Mouse (Mus musculus) forebrain, embryonic 14.5 days (tissue): ENCODE measurements around the gene Cdr2l. TPM values are rescaled to one million over a fixed set of nuclear protein-coding genes. Genes with fewer than 3 reads are reported as not detected.
A peak's percentile ranks its signal among the peaks of the same experiment; 100 is the strongest.
"Not testable (repeated sequence)": the region's sequence is repeated elsewhere in the genome, so short reads cannot be mapped to it uniquely, and the experiment has no call there.

Source experiments
- ATAC-seq: fragments of 200-750 bp; cut with Nextera tagmentation; 2 replicates; pipeline ENCODE4 v1.8.0; 2017; ENCODE audit warnings: mild to moderate bottlenecking, moderate library complexity
- DNase-seq: peaks from one replicate; pipeline ENCODE4 v3.0.0-alpha.2; 2015; ENCODE audit warnings: low spot score
- H3K27ac ChIP-seq: fragments of 300-500 bp; sonication (generic); 2 replicates; pipeline ENCODE4 v1.5.1; 2014; ENCODE audit warnings: low read depth, mild to moderate bottlenecking, control low read depth, low read length, moderate library complexity
- H3K27me3 ChIP-seq: fragments of 300-500 bp; sonication (generic); replicated peaks from 2 replicates; pipeline ENCODE4 v1.6.1; 2014; ENCODE audit warnings: low read length, control low read depth, mixed read lengths; ENCODE audit not compliant: control insufficient read depth, insufficient read depth
- H3K36me3 ChIP-seq: fragments of 300-500 bp; sonication (generic); 2 replicates; pipeline ENCODE4 v1.6.1; 2014; ENCODE audit warnings: low read length, control low read depth; ENCODE audit not compliant: control insufficient read depth, insufficient read depth
- H3K4me1 ChIP-seq: fragments of 300-500 bp; sonication (generic); 2 replicates; pipeline ENCODE4 v1.6.1; 2014; ENCODE audit warnings: antibody characterized with exemption, low read length, control low read depth; ENCODE audit not compliant: control insufficient read depth, insufficient read depth
- H3K4me2 ChIP-seq: fragments of 300-500 bp; sonication (generic); 2 replicates; pipeline ENCODE4 v1.6.1; 2014; ENCODE audit warnings: mild to moderate bottlenecking, control low read depth, low read length
- H3K4me3 ChIP-seq: fragments of 300-500 bp; sonication (generic); 2 replicates; pipeline ENCODE4 v1.5.1; 2014; ENCODE audit warnings: low read depth, low read length, control low read depth
- H3K9ac ChIP-seq: fragments of 300-500 bp; sonication (generic); 2 replicates; pipeline ENCODE4 v1.6.1; 2014; ENCODE audit warnings: mild to moderate bottlenecking, low read length, control low read depth, moderate library complexity
- H3K9me3 ChIP-seq: fragments of 300-500 bp; sonication (generic); replicated peaks from 2 replicates; pipeline ENCODE4 v1.6.1; 2016; ENCODE audit warnings: low read length, control low read depth, mixed read lengths; ENCODE audit not compliant: control insufficient read depth
- WGBS: fragments of 180-500 bp; shearing (Covaris S2); extraction: QIAGEN DNeasy Blood & Tissue Kit; methylation state at CpG from one replicate; pipeline ENCODE4 v1.1.7; 2014; 5-methylcytosine and 5-hydroxymethylcytosine counted together
- polyA plus RNA-seq: library from polyadenylated mRNA; unstranded; fragments of >200 nt; fragmentation: Nextera tagmentation; extraction: Ambion mirVana; gene quantifications from 2 replicates; pipeline ENCODE4 v1.2.1, GENCODE M21; 2014

Gene Cdr2l
- polyA plus RNA-seq, 1 experiment from 2014 or later = 19.0 TPM

DNA sequence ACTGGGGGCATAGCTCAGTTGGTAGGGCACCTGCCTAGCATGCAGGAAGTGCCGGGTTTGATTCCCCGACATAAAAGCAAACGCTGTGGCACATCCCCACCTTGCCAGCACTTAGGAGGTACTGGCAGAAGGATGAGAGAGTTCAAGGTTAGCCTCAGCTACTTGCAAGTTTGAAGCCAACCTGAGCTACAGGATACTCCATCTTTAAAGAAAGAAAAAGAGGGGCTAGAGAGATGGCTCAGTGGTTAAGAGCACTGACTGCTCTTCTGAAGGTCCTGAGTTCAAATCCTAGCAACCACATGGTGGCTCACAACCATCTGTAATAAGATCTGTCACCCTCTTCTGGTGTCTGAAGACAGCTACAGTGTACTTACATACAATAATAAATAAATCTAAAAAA is 5.1 kb downstream of the Cdr2l start:
- not testable (repeated sequence) for ATAC-seq, H3K9me3 ChIP-seq, H3K4me3 ChIP-seq, H3K27ac ChIP-seq, DNase-seq, H3K9ac ChIP-seq, H3K27me3 ChIP-seq, H3K4me2 ChIP-seq
- Histone ChIP-seq H3K36me3 (peaks cover 22% of the 10 kb centered on the region), H3K4me1 (peaks cover 23% of the 10 kb centered on the region)
- 93% methylated on average over 3 of the region's 3 CpGs for WGBS

DNA sequence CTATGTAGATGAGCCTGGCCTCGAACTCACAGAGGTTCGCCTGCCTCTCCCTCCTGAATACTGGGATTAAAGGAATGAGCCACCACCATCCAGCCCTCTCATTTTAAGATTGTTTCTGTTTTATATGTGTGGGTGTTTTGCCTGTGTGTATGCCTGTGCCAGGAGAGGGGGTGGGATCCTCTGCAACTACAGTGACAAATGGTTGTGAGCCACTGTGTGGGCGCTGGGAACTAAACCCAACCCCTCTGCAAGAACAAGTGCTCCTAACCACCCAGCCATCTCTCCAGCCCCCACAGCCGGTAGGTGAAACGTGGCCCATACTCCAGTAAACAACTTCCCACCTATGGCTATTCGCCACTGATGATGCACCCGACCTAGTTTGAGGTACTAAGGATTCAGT is 9.6 kb downstream of the Cdr2l start:
- Histone ChIP-seq H3K36me3 (peaks cover 67% of the 10 kb centered on the region), H3K4me3 (no peak overlapping the region), H3K9me3 (no peaks in the 10 kb centered on the region), H3K27ac (no peak overlapping the region), H3K27me3 (no peaks in the 10 kb centered on the region), H3K4me1 (no peaks in the 10 kb centered on the region), H3K4me2 (no peak overlapping the region), H3K9ac (no peak overlapping the region)
- no peak for DNase-seq
- 92% methylated on average over 7 of the region's 7 CpGs for WGBS
- ATAC-seq = no peak

- 77% methylated on average over 34 of the region's 34 CpGs for WGBS
- Histone ChIP-seq H3K4me3 (no peak overlapping the region), H3K4me1 (no peaks in the 10 kb centered on the region), H3K36me3 (peaks cover 61% of the 10 kb centered on the region), H3K27ac (no peak overlapping the region), H3K9me3 (no peaks in the 10 kb centered on the region), H3K9ac (no peak overlapping the region), H3K4me2 (no peak overlapping the region), H3K27me3 (no peaks in the 10 kb centered on the region)
- ATAC-seq (no peak), DNase-seq (no peak)
These were observed 12.1 kb downstream of the Cdr2l start for GRCm38 (mm10) chr11:115393721-115394325.

DNA sequence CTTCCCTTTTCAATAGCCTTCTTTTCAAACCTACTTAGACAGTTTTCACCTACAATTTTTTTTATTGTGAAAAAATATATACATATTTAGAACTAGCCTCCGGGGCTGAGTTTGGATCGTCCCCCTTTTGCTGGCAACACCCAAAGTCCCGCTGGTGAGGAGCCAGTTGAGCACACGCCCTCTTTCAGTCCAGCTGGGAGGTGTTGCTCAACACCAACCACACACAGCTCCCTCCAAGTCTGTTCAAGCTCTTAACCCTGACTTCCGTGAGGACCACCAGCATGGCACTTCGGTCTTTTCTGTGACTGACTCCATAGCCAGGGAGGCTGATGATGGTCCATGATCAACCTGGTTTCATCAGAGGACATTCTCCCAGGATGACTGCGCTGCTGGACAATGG is 16.4 kb downstream of the Cdr2l start:
- no peak overlapping the region for H3K27ac ChIP-seq
- peaks cover under 1% of the 10 kb centered on the region; the same call in 1 of the 2 replicates for H3K4me1 ChIP-seq
- no peak for ATAC-seq
- peaks cover 32% of the 10 kb centered on the region for H3K36me3 ChIP-seq
- H3K27me3 ChIP-seq = no peaks in the 10 kb centered on the region
- 79% methylated on average over 7 of the region's 7 CpGs for WGBS
- DNase-seq = no peak
- H3K9me3 ChIP-seq = no peaks in the 10 kb centered on the region
- H3K4me2 ChIP-seq = no peak overlapping the region
- H3K4me3 ChIP-seq = no peak overlapping the region
- no peak overlapping the region for H3K9ac ChIP-seq

DNA sequence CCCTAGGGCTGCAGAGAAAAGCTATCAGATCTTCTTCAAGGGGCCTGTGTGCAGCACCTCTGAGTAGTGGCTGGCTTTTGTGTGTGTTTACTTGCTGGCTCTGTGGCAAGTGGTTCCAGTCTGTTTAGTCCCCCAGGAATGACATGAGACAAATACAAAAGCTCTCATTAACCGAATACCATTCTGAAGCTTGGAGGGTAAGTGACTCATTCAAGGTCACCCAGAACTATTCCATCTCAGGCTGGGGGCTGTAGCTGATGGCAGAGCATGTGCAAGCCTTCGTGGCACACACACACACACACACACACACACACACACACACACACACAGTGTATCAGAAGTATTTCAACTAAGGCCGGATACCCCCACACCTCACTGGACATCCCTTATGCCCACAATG is 18.4 kb downstream of the Cdr2l start:
- H3K4me2 ChIP-seq = no peak overlapping the region
- no peak overlapping the region for H3K4me3 ChIP-seq
- peaks cover 12% of the 10 kb centered on the region for H3K36me3 ChIP-seq
- H3K27ac ChIP-seq = peak overlapping the region; percentile 56; the same call in 1 of the 2 replicates
- no peak for DNase-seq
- no peak overlapping the region for H3K9ac ChIP-seq
- no peaks in the 10 kb centered on the region for H3K9me3 ChIP-seq
- 85% methylated on average over 3 of the region's 3 CpGs for WGBS
- no peak for ATAC-seq
- no peaks in the 10 kb centered on the region for H3K27me3 ChIP-seq
- peaks cover 14% of the 10 kb centered on the region for H3K4me1 ChIP-seq

DNA sequence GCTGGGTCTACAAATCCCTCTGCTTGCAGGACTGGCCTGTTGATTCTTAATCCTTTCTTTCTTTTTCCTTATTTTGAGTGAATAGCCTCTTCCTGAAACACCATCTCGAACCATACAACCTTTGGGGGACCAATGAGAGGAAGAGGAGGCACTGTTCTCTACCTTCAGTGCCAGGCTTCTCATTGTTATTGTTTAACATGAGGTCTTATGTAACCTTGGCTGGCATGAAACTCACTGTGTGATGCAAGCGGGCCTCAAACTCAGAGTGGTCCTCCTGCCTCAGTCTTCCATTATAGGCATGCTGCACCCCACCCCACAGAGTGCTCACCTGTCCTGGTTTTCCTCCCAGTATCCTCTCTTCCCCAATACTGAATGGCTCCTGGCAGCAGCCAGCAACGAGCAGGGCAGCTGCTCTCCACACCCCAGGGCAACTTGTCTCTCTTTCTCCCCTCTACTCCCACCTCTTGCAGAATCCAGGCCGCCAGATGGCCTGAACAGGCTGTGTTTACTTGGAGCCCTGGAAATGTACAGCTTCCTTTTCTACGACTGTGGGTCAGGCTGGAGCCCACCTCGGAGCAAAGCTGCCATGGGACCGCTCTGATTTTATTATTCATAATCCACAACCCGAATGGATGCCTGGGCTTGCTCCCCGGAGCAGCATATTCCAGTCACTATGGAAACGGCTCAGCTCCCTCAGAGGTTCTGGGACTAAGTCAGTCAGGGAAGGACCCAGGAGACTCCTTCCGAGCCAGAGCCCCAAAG is 19.1 kb downstream of the Cdr2l start:
- DNase-seq (peak; percentile 52), ATAC-seq (no peak)
- Histone ChIP-seq H3K27me3 (no peaks in the 10 kb centered on the region), H3K27ac (peak overlapping the region; percentile 56; the same call in 1 of the 2 replicates), H3K4me1 (peaks cover 15% of the 10 kb centered on the region), H3K36me3 (peaks cover 8% of the 10 kb centered on the region), H3K4me3 (no peak overlapping the region), H3K9ac (peak overlapping the region; percentile 14; the same call in 1 of the 2 replicates), H3K4me2 (0 out of 2 replicates have a peak overlapping the region, but pooled peaks have one; percentile 0), H3K9me3 (no peaks in the 10 kb centered on the region)
- 42% methylated on average over 11 of the region's 11 CpGs for WGBS

- Histone ChIP-seq H3K4me1 (peaks cover 16% of the 10 kb centered on the region), H3K4me3 (peak within 1 kb of the TSS; percentile 86), H3K36me3 (peaks cover 29% of the 10 kb centered on the region), H3K27me3 (no peaks in the 10 kb centered on the region), H3K27ac (peak within 1 kb of the TSS; percentile 89), H3K4me2 (peak within 1 kb of the TSS; percentile 67), H3K9ac (peak within 1 kb of the TSS; percentile 95), H3K9me3 (no peaks in the 10 kb centered on the region)
- WGBS = 3% methylated on average over 50 of the region's 50 CpGs
- DNase-seq (peak; percentile 87), ATAC-seq (peak; percentile 91)
These were observed 21.8 kb downstream of the Cdr2l start, which contains the start of gene Mrpl58 for GRCm38 (mm10) chr11:115403338-115404124. Gene Mrpl58, plus strand, starts transcription at chr11:115403752.

DNA sequence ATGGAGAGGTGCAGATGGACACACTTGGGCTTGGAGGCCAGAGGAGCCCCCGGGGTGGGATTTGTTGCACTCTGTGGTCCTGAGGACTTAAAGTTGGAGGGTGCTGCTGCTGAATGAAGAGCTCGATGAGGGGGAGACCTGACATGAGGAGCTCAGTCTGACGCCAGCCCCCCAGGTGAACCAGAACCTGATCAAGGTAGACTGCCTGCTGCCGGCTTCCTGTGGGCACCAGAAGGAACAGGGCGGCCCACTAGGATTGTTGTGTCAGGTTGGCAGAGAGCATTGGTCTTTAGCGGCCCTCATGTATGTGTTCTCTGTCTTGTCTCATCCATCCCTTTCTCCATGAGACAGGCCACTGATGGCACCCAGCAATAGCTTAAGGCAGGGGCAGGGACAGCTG is 24.0 kb downstream of the Cdr2l start:
- DNase-seq (no peak), ATAC-seq (no peak)
- peaks cover 39% of the 10 kb centered on the region for H3K36me3 ChIP-seq
- H3K4me3 ChIP-seq = no peak overlapping the region
- H3K27ac ChIP-seq = no peak overlapping the region
- H3K9ac ChIP-seq = no peak overlapping the region
- no peaks in the 10 kb centered on the region for H3K9me3 ChIP-seq
- H3K27me3 ChIP-seq = no peaks in the 10 kb centered on the region
- 93% methylated on average over 6 of the region's 6 CpGs for WGBS
- peaks cover 36% of the 10 kb centered on the region for H3K4me1 ChIP-seq
- no peak overlapping the region for H3K4me2 ChIP-seq
